Mouse (Mus musculus): ENCODE results near the gene Syt9.

GRCm38 (mm10) chr7:107597956-107598355, 227.4 kb downstream of the Syt9 start:
- no peak for TF ChIP-seq POLR2A (IDR thresholded peaks at IDR 0.05; ENCODE audit: insufficient read depth, low read length)
- TF ChIP-seq CTCF (IDR thresholded peaks at IDR 0.05; ENCODE audit: low read depth, low read length), result no peak

Data from ES-Bruce4 (cell line).